Mouse (Mus musculus) C2C12 (cell line): ENCODE results near the gene Olfr666.

Source experiments
- FOSL1 ChIP-seq: IDR thresholded peaks from one replicate; pipeline ENCODE4 v1.8.0; 2011; ENCODE audit warnings: mild to moderate bottlenecking, low read length; ENCODE audit not compliant: poor library complexity, insufficient read depth, severe bottlenecking
- USF1 ChIP-seq: IDR thresholded peaks from one replicate; pipeline ENCODE4 v1.6.1; 2011; ENCODE audit warnings: low read depth, mild to moderate bottlenecking, control low read depth, moderate library complexity

- TF ChIP-seq FOSL1 (no peak), USF1 (no peak)
Measured at GRCm38 (mm10) chr7:104921382-104921781, 25.6 kb upstream of the Olfr666 start, which contains the start of gene Olfr667.
